Mouse (Mus musculus) monocyte, adult 2 months (primary cell): ENCODE results near the gene Batf3.

Experiments used
- DNase-seq, 2 experiments: peaks; one replicate each; pipeline ENCODE4 v3.0.0; 2022; ENCODE audit warnings: low spot score in 2 of 2, low read depth in 1 of 2

Gene Batf3

DNA sequence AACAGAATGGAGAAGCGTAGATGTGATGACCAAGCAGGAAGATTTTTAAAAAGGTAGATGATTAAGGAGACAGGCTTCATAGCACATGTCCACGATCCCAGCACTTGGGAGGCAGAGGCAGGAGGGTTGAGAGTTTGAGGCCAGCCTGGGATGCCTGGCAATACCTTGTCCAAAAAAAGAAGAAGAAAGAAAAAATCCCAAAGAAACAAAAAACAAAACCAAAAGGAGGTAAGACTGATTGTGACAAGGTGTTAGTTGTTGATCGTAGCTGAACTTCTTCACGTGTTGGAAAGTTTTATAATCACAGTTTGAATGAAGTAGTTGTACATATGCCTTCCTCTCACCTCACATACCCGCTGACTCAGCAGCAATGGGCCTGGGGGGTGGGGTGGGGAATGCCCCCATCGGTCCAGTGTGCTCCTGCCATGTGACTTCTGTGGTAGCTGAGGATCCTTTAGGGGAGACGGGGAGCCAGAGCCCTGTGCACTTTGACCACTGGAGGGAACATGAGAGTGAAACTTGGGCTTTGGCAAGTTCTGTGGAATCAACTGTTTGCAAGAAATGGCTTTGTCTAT lies 11.3 kb upstream of the Batf3 start:
- DNase-seq: no peak

DNA sequence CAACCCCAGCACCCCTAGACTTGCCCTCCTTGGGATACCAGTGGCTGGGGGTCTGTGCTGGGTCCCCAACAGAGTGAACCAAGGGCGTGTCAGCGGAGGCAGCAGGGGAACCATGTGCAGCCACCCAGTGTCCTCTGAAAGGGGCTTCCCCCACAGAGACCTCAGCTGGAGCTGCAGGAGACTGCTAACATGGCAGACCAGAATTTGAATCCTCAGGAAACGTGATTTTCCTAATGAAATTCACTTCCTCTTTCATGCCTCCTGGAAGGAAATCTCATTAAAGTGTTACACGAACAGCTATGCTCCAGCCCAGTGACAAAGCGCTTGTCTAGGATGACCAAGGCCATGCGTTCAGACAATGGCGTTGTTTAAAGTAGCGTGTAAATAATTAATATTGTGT lies 10.7 kb upstream of the Batf3 start:
- DNase-seq: no peak

GRCm38 (mm10) chr1:191087955-191088354 lies 9.7 kb upstream of the Batf3 start:
- DNase-seq: no peak

DNA sequence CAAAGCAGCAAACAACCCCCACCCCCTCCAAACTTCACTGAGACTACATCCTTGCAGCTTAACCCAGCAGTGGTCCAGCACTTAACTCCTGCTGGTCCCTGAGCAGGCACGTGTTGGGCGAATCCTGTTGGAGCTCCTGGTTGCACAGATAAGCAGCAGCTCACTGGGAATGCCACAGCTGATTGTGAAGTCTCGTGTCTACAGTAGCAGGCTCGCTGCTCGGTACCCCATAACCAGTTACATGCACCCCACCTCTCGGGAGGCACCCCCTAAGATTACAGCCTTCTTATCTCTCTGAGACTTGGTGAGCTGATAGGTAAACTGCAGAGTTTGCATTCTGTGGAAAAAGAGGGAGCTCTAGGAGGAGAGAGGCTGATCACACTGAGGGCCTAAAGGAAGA lies 8.3 kb upstream of the Batf3 start:
- no peak for DNase-seq

DNA sequence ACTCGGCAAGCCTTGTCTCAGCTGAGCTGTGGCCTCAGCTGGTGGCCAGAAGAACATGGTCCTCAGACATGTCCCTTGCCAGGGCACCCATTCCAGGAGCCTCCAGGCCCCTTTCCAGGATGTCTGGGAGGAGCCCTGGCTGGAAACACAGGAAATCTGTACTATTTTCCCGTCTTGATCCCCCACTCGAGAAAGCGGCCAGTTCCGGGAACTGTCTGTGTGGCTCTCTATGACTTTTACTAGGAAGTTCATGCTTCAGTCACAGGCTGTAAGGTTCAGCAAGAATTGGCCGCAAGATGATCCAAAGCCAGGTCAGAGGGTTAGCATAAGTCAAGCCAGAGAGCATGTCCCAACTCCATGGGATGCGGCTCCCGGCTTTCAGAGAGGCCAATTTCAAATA lies 5.6 kb upstream of the Batf3 start:
- DNase-seq: no peak

DNA sequence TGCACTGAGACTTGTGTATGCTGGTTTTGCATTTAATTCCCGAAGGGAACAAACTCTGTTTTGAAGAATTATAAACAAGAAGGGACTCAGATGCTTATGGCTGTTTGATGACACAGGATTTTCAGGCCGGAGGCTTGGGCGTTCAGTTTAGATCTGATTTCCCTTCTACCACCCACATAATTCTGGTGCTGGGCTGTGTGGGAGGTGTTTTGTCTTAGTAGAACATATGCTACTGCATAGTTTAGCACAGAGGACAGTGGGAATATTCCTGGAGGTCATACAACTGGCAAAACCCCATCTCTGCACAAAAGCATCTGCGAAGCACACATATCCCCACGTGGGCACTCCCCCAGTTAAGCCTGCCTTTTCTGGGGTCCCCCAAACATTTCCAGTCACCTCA lies 4.1 kb upstream of the Batf3 start:
- DNase-seq: no peak

- no peak for DNase-seq
Measured at GRCm38 (mm10) chr1:191095019-191095418, 2.6 kb upstream of the Batf3 start.

DNA sequence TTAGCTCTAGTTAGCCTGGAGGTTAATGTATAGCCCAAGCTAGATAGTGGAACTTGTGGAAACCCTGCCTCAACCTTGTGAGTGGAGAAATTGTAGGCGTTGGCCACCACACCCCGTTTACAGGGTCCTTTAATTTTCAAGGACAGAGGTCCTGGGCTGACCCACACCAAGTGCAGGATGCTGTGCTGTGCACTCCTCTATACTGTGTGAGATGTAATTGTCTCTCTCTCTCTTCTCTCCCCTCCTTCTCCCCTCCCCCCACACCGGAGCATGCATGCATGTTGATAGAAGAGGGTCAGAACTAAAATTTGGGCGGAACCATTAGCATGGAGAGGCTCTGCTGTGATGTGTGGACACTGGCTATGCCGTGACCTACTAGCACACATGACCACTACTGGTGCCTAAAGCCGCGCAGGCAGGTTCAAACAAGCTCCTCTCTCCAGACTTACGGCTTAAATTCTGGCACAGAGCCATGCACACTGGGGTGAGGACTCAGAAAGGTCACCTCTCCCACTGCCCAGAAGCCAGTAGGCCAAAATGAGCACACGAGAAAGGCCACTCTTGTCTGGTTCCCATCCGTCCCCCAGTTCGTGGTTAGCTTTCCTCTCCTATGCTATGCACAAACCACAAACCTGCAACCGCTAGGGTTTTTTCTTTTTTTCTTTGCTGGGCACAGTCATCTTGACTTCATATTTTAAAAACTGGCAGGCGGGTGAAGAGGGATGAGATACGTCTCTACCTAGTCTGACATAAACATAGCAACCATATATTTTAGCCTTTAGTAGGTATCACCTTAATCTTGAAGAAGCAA lies 571 bp upstream of the Batf3 start:
- DNase-seq: no peak

GRCm38 (mm10) chr1:191099114-191099513 lies 1.5 kb downstream of the Batf3 start:
- no peak for DNase-seq

DNA sequence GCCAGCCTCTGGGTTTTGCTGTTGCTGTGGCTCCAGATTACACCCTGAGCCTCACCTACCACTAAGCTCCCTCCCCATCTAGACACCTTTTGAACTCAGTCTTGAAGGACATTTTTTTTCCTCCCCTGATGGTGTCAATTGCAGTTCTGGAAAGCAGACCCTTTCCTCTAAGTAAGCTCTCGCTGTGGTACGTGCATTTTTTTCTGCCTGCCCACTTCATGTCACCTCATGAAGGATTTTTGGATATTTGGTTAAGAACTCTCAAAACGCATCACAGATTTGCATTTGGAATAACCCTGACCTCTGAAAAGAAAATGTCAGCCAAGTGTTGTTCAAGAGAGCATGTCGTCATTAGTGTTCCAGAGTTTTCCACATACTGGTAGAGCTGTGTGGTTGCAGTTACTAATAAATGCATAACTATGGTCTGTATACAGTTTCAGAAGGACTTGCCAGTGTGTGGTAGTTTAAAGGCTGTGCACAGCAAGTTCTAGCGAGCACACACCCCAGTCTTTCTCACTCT lies 2.2 kb downstream of the Batf3 start:
- no peak for DNase-seq

DNA sequence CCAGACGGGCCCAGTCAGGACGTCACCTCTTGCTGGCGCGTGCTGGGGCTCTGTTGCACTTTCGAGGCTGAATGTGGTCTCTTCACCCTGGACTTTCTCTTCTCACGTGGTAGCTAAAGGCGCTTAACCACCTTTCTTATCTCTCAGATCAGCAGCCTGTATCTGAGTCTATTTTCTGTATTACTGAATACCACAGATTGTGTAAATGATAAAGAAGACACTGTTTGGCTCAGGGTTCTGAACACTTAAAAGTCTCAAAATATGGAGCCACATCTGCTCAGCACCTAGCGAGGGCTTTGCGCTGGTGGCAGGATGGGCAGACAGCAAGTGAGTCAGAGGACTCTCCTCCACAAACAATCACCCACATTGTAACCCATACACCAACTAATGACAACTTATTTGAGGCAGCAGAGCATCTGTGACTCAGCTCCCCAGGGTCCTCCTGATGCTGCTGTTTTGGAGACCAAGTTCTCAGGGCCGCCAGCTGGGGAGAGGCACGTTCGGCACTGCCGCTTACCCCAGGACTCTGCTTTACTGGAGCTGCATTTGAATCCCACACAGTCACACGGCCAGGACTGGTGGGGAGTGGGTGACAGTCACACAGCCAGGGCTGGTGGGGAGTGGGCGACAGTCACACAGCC lies 5.2 kb downstream of the Batf3 start:
- DNase-seq: no peak

DNA sequence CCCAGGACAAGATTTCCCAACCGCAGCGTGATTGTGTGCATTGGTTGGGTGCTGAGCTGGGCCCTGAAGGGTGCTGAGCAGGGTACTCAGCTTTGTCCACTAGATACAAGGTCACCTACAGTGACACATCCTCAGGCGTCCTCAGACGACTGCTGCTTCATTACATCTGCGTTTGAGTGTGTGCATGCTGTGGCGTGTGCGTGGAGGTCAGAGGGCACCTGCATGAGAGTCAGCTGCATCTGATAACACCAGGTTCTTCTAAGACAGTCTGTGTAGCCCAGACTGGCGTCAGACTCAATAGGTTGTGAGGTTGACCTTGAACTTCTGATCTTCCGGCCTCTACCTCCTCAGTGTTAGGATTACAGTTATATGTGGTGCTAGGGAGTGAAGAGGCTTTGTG lies 7.6 kb downstream of the Batf3 start:
- no peak for DNase-seq

- DNase-seq: no peak
Measured at GRCm38 (mm10) chr1:191107306-191107705, 9.7 kb downstream of the Batf3 start.

GRCm38 (mm10) chr1:191109907-191110306 lies 12.3 kb downstream of the Batf3 start:
- DNase-seq: no peak

DNA sequence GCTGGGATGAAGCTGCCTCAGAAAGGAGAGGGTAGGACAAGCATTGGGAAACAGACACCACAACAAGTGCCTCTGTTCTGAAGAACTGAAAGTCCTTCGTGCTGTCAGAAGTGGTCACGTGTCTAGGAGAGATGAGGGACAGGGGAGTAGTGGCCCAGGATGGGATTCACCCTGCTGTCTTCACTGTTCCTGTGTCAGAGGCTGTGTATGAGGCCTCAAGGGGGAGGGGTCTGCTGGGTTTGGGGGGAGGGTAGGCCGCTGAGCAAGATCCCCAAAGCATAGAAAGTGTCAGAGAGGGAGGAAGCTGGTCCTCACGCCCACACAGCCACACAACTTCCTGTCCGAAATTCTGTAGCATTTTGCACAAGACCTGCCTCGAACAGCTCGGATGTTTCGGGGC lies 13.5 kb downstream of the Batf3 start:
- peak in 1 of 2 experiments; percentile 49 for DNase-seq

DNA sequence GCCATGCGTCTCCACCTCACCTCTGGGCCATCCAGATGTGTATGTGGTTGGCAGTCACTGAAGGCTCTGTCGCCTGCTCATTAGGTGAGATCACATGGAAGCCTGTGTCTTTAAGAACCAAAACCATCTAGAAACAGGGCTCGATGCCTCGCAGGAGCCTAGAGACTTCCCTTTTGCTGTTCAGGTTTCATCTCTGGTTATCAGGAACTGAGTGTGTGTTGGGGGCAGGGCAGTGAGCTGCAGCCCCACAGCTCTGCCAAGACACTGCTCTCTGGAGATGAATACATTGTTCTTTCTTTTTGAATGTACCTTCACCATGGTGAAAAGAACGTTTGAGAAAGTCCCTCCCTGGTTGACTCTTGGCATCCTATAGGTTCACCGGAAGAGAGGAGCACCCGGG lies 17.2 kb downstream of the Batf3 start:
- no peak for DNase-seq

DNA sequence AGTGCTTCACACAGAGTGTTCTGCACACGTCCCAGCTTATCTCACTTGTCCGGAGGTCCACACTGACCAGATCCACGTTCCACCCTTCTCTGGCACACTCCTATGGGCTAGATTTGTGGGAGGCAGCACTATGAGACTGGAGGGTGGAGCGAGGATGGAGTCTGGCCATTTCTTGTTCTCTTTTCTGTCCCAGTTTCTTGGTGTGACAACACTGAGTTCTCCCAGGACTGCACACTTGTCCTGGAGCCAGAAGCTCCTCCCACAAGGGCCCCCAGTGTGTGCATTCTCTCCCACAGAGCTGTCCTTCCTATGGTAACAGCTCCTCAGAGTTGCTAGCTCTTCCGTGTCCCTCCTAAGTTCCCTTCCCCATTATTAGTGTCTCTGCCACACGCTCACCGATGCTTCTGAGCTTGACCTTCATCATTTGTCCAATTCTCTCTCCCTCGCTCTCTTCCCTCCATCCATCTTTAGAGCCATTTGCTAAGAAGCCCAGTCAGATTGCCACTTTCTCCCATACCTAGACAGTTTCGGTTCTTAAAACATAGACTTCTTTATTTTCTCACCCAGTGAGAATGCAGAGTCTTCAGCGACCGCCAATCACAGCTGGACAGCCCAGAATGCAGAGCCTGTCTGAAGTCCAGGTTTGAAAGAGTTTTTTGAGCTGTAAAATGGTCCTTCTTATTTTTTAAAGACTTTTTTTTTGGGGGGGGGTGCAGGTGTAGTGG lies 18.0 kb downstream of the Batf3 start:
- DNase-seq: no peak

- peak; percentile 49 to 58 for DNase-seq
Measured at GRCm38 (mm10) chr1:191122744-191123143, 25.1 kb downstream of the Batf3 start.

DNA sequence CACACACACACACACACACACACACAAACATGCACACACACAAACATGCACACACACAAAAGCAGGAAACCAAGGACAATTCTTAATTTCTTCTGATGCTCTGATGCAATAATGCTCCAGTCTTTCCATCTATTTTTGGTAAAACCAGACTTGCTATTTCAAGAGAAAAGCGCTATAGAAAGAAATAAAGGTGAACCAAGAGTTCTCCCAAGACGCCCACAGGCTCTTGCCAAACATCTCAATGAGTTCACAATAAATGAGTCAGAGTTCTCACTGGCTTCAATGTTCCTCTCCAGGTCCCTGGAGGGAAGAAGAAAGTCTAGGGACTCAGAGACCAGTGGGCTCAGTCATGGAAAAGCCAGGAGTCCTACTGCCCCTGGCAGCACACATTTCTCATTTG lies 26.0 kb downstream of the Batf3 start:
- DNase-seq: no peak

DNA sequence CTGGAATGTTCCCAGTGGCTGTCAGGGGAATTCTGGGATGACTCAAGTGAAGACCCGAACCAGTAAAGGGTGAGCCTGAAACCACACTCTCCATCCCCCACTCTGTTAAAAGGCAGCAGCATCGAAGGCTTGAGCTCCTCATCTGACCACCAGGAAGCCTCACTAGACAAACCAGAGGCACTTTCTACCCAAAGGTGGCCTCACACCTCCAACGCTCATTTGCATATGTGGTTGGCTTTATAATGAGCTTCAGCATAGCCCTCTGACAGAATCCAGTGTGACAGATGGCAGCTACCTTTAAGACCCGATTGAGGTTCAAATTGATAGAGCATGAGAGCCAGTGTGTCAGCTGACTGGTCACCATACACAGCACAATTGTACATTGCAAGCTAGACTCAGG lies 26.6 kb downstream of the Batf3 start:
- no peak for DNase-seq

- peak; percentile 51 to 67 for DNase-seq
Measured at GRCm38 (mm10) chr1:191125811-191126638, 28.4 kb downstream of the Batf3 start.
